Mouse (Mus musculus): ENCODE measurements around the gene Cog4.

Cog4 gene

GRCm38 (mm10) chr8:110846405-110847170 is at the start of gene Cog4, which contains the start of gene Sf3b3:
TSS of gene Cog4 (plus strand) at chr8:110846600.
TSS of gene Sf3b3 (minus strand) at chr8:110846787.
- DNase-seq (ENCODE audit: low spot score in 2 of 2): peak; percentile 71 to 79

GRCm38 (mm10) chr8:110797086-110797485 is 49.3 kb upstream of the Cog4 start:
- no peak for DNase-seq (ENCODE audit: low spot score in 2 of 2)

- no peak for DNase-seq (ENCODE audit: low spot score in 2 of 2)
These were observed 43.4 kb upstream of the Cog4 start for GRCm38 (mm10) chr8:110802988-110803387.

DNA sequence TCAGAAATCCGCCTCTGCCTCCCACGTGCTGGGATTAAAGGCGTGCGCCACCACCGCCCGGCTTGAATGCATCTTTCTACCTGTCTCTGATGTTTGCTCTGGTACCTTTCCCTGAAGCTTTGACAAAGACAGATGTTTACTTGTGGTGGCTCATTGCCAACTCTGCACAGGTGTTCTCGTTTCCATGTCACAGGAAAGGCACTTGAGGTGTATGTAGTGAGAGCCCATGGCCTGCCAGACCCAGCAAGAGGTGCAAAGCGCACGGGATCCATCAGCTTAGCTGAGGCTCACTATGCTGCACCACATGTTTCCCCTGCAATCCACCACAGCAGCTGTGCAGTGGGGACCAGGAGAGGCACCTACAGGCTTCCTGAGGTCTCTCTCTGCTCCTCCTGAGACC is 42.5 kb upstream of the Cog4 start:
- no peak for DNase-seq (ENCODE audit: low spot score in 2 of 2)

- no peak for DNase-seq (ENCODE audit: low spot score in 2 of 2)
These were observed 41.4 kb upstream of the Cog4 start for GRCm38 (mm10) chr8:110804825-110805514.

- no peak for DNase-seq (ENCODE audit: low spot score in 2 of 2)
These were observed 40.7 kb upstream of the Cog4 start, which contains the start of gene Il34 for GRCm38 (mm10) chr8:110805669-110806068. TSS of gene Il34 (minus strand) at chr8:110805924.

DNA sequence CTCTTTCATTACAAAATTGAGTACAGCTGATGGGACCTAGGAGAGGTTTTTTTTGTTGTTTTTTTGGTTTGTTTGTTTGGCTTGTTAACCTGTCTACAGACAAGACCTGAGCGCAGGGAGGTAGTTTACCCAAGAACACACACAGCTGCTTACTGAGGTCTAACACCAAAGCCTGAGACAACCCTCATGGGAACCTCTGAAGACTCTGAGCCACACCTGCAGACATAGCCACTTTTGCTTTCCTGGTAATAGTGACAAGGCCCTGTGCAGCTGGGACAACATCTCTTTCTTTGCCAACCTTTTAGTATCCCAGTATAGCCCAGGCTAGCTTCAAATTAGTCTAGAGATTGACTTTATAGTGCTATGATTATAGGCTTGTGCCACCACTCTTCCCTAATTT is 40.3 kb upstream of the Cog4 start:
- no peak for DNase-seq (ENCODE audit: low spot score in 2 of 2)

GRCm38 (mm10) chr8:110808495-110809472 is 37.6 kb upstream of the Cog4 start:
- DNase-seq (ENCODE audit: low spot score in 2 of 2): no peak

- no peak for DNase-seq (ENCODE audit: low spot score in 2 of 2)
These were observed 36.6 kb upstream of the Cog4 start for GRCm38 (mm10) chr8:110809831-110810230.

DNA sequence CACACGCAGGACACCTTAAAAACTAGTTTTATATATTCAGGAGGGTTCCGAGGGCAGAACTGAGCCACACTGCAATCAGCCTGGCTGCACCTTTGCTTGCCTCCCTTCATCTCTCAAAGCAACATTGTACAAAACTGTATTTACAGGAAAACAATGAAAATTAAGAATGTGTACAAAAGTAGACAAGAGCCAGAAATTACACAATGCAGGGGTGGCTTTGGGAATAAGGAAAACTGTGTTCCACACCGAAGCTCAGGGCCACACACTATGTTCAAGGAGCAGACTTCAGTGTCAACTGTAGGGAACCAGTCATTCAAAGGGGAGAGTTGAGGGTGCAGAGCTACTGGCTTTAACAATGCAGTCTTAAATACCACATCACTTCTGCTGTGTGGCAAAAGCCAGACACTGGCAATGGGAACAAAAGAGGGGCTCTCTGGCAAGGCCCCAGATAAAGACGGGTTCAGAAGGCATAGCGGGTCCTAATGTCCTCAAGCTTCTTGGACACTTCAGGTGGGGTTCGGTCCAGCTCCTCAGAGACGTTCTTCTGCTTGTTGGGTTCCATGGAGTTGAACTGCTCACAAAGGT is 35.8 kb upstream of the Cog4 start:
- no peak for DNase-seq (ENCODE audit: low spot score in 2 of 2)

DNA sequence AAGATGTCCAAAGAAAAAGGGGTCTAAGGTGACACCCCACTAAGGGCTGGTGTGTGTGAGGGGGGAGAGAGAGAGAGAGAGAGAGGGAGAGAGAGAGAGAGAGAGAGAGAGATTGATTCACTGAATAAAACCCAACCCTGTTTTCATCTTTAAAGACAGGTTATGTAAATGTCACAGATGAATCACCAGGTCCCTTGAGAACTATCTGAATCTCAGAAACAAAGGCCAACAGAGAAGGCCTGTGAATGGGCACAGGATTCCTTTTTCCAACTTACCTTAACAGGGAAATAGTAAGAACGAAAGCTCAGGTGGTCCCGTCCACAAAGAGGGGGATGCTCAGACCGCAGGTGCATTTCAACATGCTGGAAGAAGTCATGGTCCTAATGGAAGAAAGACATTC is 35.3 kb upstream of the Cog4 start:
- DNase-seq (ENCODE audit: low spot score in 2 of 2): no peak

DNA sequence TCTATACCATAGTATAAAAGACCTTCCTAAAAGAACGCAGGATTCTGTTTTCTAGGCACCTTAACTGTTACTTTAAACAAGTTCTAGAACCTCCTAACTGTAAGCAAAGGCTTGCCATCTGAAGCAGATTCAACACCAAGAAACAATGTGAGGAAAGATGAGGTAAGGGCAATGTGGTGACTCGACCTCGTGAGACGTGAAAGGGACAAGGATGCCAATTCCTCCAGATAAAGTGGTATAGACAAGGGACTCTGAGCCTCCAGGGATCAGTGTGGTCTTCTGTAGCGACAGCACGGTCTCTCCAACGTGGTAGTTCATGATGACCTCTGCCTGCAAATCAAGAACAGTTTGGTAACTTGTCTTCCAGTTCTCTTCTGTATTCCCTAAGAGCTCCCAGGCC is 34.6 kb upstream of the Cog4 start:
- DNase-seq (ENCODE audit: low spot score in 2 of 2): no peak

- DNase-seq (ENCODE audit: low spot score in 2 of 2): no peak
These were observed 33.9 kb upstream of the Cog4 start for GRCm38 (mm10) chr8:110812349-110813080.

DNA sequence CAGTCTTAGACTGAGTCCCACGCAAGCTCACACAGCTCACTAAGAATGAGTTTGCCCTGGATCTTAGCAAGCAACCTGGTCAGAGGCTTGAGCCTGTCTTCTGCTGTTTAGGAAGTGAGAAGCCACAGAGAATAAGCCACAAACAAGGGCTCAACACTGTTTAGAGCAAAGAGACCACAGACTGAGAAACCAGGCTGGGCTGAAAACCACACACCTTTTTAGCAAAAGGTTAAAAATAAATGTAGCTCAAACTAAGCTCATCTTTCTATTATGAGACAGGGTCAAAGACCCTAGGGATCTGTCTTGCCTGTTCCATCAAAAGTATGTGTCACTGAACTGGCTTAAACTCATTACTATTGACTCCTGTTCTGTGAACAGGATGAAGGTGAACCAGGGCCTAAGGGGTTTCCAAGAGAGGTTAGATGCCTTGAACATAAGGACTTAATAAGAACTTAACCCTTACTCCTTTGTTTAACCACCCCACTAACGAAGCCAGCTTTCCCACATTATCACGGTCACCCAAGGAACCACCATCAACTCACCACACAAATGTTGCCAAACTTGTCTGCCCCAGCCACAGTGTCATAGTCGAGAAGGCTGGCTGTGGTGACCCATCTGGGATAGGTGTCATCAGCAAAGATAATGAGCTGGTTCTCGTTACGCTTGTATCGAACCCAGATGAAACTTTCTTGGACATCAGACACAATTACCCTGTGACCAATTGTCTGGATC is 33.2 kb upstream of the Cog4 start:
- DNase-seq (ENCODE audit: low spot score in 2 of 2): no peak

GRCm38 (mm10) chr8:110815308-110815707 is 31.1 kb upstream of the Cog4 start:
- DNase-seq (ENCODE audit: low spot score in 2 of 2): no peak

- no peak for DNase-seq (ENCODE audit: low spot score in 2 of 2)
These were observed 29.4 kb upstream of the Cog4 start for GRCm38 (mm10) chr8:110816990-110817389.

- DNase-seq (ENCODE audit: low spot score in 2 of 2): no peak
These were observed 27.8 kb upstream of the Cog4 start for GRCm38 (mm10) chr8:110818593-110818992.

DNA sequence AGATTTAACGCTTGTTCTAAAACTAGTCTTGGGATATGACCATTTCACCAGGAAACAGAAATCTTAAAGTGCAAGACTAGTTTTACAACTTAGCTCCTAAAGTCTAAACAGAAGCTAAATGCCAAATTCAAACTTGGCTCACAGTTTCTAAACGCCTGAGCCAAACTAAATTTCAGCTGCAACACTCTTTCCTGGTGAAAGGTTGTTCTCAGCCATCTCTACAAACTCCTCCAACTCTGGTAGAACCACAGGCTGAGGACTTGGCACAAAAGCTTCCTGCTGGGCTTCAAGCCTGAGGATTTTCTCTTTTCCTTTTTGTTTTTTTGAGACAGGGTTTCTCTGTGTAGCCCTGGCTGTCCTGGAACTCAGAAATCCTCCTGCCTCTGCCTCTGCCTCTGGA is 26.1 kb upstream of the Cog4 start:
- DNase-seq (ENCODE audit: low spot score in 2 of 2): no peak

GRCm38 (mm10) chr8:110821960-110822359 is 24.4 kb upstream of the Cog4 start:
- no peak for DNase-seq (ENCODE audit: low spot score in 2 of 2)

DNA sequence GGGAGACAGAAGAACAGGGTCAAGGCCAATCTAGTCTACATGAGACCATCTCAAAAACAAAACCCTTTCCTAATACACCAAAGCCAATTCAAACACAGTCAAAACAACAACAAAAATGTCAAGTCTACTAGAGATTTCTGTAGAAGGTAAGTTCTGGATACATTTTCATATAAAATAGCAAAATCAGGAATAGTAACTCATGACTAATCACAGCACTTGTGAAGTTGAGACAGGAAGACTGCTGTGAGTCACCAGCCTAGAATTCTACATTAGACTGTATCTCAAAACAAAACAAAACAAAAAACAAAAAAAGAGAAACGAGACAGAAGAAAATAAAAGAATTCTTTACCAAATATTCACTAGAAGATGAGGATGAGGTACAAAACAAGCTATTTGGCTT is 21.5 kb upstream of the Cog4 start:
- no peak for DNase-seq (ENCODE audit: low spot score in 2 of 2)
